In genomic region chr11:29233569-29233968, GRCm38 (mm10) we compare ENCODE assay signal across 31 mouse cellular contexts.
"Had no signal": no experiment of that assay in that cellular context is flagged by ENCODE, and none has a peak within 500 bp of the region (broad histone marks: within the 10 kb centered on the region; RNA-seq: fewer than 3 reads in every experiment).

No protein-coding gene starts in this region.

- DNase-seq: left cerebral cortex, postnatal 4 days; liver; liver, embryonic 13.5 days; liver, postnatal 0 days; lung, adult 18-20 months; lung, adult 2 months; lung, embryonic 14.5 days; lung, postnatal 10 days; lung, postnatal 14 days; lung, postnatal 36 days; lung, postnatal 4 days; midbrain, embryonic 14.5 days had no signal

- H3K9me3 ChIP-seq: limb, embryonic 12.5 days; limb, embryonic 13.5 days; limb, embryonic 15.5 days; liver, embryonic 12.5 days; liver, embryonic 13.5 days; liver, embryonic 15.5 days; lung, embryonic 15.5 days; megakaryocyte, embryonic 14.5 days; midbrain, embryonic 10.5 days; midbrain, embryonic 12.5 days; midbrain, embryonic 15.5 days; neural tube, embryonic 12.5 days; neural tube, embryonic 13.5 days had no signal

- H3K27ac ChIP-seq: left cerebral cortex, adult 2 months; limb, embryonic 12.5 days; limb, embryonic 13.5 days; limb, embryonic 15.5 days; liver, embryonic 12.5 days; liver, embryonic 13.5 days; liver, embryonic 14.5 days; liver, embryonic 15.5 days; lung, embryonic 15.5 days; macrophage; midbrain, embryonic 10.5 days; midbrain, embryonic 12.5 days; midbrain, embryonic 15.5 days; neural tube, embryonic 12.5 days; neural tube, embryonic 13.5 days had no signal

- H3K4me3 ChIP-seq: left cerebral cortex, adult 2 months; limb, embryonic 12.5 days; limb, embryonic 13.5 days; limb, embryonic 15.5 days; liver, embryonic 12.5 days; liver, embryonic 13.5 days; liver, embryonic 15.5 days; lung, embryonic 15.5 days; megakaryocyte, embryonic 14.5 days; midbrain, embryonic 10.5 days; midbrain, embryonic 12.5 days; midbrain, embryonic 15.5 days; myocyte; neural tube, embryonic 12.5 days; neural tube, embryonic 13.5 days had no signal

- H3K9ac ChIP-seq: limb, embryonic 12.5 days; limb, embryonic 13.5 days; limb, embryonic 15.5 days; liver, embryonic 12.5 days; liver, embryonic 13.5 days; liver, embryonic 14.5 days; liver, embryonic 15.5 days; liver, postnatal 0 days; lung, embryonic 14.5 days; lung, embryonic 15.5 days; midbrain, embryonic 12.5 days; midbrain, embryonic 15.5 days; neural tube, embryonic 12.5 days; neural tube, embryonic 13.5 days had no signal

- ATAC-seq: liver, embryonic 12.5 days; liver, postnatal 0 days; lung, postnatal 0 days; midbrain, embryonic 15.5 days; midbrain, embryonic 16.5 days had no signal

- H3K27me3 ChIP-seq: limb, embryonic 12.5 days; limb, embryonic 13.5 days; limb, embryonic 15.5 days; liver, embryonic 12.5 days; liver, embryonic 13.5 days; liver, embryonic 15.5 days; lung, embryonic 15.5 days; megakaryocyte, embryonic 14.5 days; midbrain, embryonic 12.5 days; midbrain, embryonic 15.5 days; neural tube, embryonic 12.5 days; neural tube, embryonic 13.5 days had no signal

- H3K4me1 ChIP-seq: limb, embryonic 12.5 days; limb, embryonic 13.5 days; limb, embryonic 15.5 days; liver, embryonic 12.5 days; liver, embryonic 15.5 days; lung, embryonic 15.5 days; midbrain, embryonic 10.5 days; midbrain, embryonic 12.5 days; midbrain, embryonic 15.5 days; neural tube, embryonic 12.5 days; neural tube, embryonic 13.5 days had no signal

- H3K4me2 ChIP-seq: limb, embryonic 12.5 days; limb, embryonic 13.5 days; limb, embryonic 15.5 days; liver, embryonic 11.5 days; liver, embryonic 12.5 days; liver, embryonic 13.5 days; liver, embryonic 15.5 days; lung, embryonic 14.5 days; lung, embryonic 15.5 days; midbrain, embryonic 12.5 days; midbrain, embryonic 15.5 days; neural tube, embryonic 12.5 days; neural tube, embryonic 13.5 days had no signal
